Mouse (Mus musculus): ENCODE data around the gene Rps12-ps3. TPM values are rescaled to one million over a fixed set of nuclear protein-coding genes. Genes with fewer than 3 reads are reported as not detected.

Gene Rps12-ps3
- polyA plus RNA-seq, 1 experiment from 2014 or later: 22.6 TPM

- no peak overlapping the region for H3K9ac ChIP-seq (replicated peaks; ENCODE audit: low read length)
- no peaks in the 10 kb centered on the region for H3K27me3 ChIP-seq (ENCODE audit: insufficient read depth, low read length)
- no peak overlapping the region for H3K4me2 ChIP-seq (replicated peaks; ENCODE audit: low read depth, low read length)
- no peak overlapping the region for H3K27ac ChIP-seq (ENCODE audit: low read length)
- H3K4me3 ChIP-seq (ENCODE audit: low read length): no peak overlapping the region
- no peaks in the 10 kb centered on the region for H3K9me3 ChIP-seq (ENCODE audit: low read length)
- no peak for ATAC-seq (ENCODE audit: low FRiP score, low TSS enrichment)
- H3K36me3 ChIP-seq (ENCODE audit: insufficient read depth, low read length): no peaks in the 10 kb centered on the region
- H3K4me1 ChIP-seq (ENCODE audit: insufficient read depth, low read length): no peaks in the 10 kb centered on the region
Measured at GRCm38 (mm10) chr19:59330816-59331225, 8.7 kb downstream of the Rps12-ps3 start.

GRCm38 (mm10) chr19:59336655-59337054, 14.6 kb downstream of the Rps12-ps3 start:
- ATAC-seq (ENCODE audit: low FRiP score, low TSS enrichment): no peak
- 100% methylated on average over 1 of the region's 1 CpGs for WGBS
- no peak overlapping the region for H3K9ac ChIP-seq (replicated peaks; ENCODE audit: low read length)

GRCm38 (mm10) chr19:59337872-59338681, 16.0 kb downstream of the Rps12-ps3 start:
- 90% methylated on average over 3 of the region's 3 CpGs for WGBS
- Histone ChIP-seq H3K27ac (ENCODE audit: low read length) (no peak overlapping the region), H3K9me3 (ENCODE audit: low read length) (no peaks in the 10 kb centered on the region), H3K9ac (replicated peaks; ENCODE audit: low read length) (no peak overlapping the region), H3K4me2 (replicated peaks; ENCODE audit: low read depth, low read length) (no peak overlapping the region), H3K4me3 (ENCODE audit: low read length) (no peak overlapping the region), H3K27me3 (ENCODE audit: insufficient read depth, low read length) (no peaks in the 10 kb centered on the region), H3K4me1 (ENCODE audit: insufficient read depth, low read length) (peaks cover 13% of the 10 kb centered on the region), H3K36me3 (ENCODE audit: insufficient read depth, low read length) (no peaks in the 10 kb centered on the region)
- ATAC-seq (ENCODE audit: low FRiP score, low TSS enrichment): no peak

More at GRCm38 (mm10) chr19:59336655-59337054, 14.6 kb downstream of the Rps12-ps3 start:
- Histone ChIP-seq H3K27me3 (ENCODE audit: insufficient read depth, low read length) (no peaks in the 10 kb centered on the region), H3K9me3 (ENCODE audit: low read length) (no peaks in the 10 kb centered on the region), H3K27ac (ENCODE audit: low read length) (no peak overlapping the region), H3K4me3 (ENCODE audit: low read length) (no peak overlapping the region), H3K4me1 (ENCODE audit: insufficient read depth, low read length) (peaks cover 7% of the 10 kb centered on the region), H3K4me2 (replicated peaks; ENCODE audit: low read depth, low read length) (no peak overlapping the region), H3K36me3 (ENCODE audit: insufficient read depth, low read length) (no peaks in the 10 kb centered on the region)

DNA sequence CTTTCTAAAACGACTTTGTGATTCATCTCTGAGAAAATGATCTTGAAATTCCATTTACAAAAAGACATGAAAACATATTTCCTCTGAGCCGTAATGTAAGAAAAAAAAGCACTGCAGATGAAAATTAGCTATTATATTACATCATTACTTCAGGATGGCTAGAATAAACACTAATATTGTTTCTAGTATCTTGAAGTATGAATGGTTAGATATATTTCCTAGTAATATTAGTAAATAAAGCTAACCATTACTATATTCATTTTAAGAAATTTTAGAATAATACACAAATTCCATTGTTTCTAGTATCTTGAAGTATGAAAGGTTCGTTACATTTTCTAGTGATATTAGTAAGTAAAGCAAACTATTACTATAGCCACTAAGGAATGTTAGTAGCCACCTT, 17.8 kb downstream of the Rps12-ps3 start:
- Histone ChIP-seq H3K27ac (ENCODE audit: low read length) (no peak overlapping the region), H3K36me3 (ENCODE audit: insufficient read depth, low read length) (no peaks in the 10 kb centered on the region), H3K9me3 (ENCODE audit: low read length) (no peaks in the 10 kb centered on the region), H3K4me2 (replicated peaks; ENCODE audit: low read depth, low read length) (no peak overlapping the region), H3K4me1 (ENCODE audit: insufficient read depth, low read length) (peaks cover 23% of the 10 kb centered on the region), H3K9ac (replicated peaks; ENCODE audit: low read length) (no peak overlapping the region), H3K27me3 (ENCODE audit: insufficient read depth, low read length) (no peaks in the 10 kb centered on the region), H3K4me3 (ENCODE audit: low read length) (no peak overlapping the region)
- ATAC-seq (ENCODE audit: low FRiP score, low TSS enrichment): no peak
- WGBS: 85% methylated on average over 3 of the region's 3 CpGs

DNA sequence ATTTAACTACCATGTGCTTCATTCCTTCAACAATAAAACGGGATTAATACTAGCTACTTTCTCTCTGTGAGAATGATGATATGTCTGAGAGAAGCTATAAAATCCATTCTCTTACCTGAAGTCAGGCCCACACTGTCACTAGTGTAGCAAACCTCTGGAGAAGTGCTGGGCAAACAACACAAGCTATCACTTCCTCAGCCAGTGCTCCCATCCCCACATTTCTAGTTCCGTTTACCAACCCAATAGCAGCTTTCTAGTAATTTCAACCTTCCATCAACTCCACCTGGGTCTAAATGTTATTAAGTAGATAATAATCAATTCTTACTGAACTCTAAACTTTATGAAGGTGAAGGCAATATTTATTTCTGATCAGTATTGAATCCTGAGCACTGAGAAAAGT, 20.9 kb downstream of the Rps12-ps3 start:
- Histone ChIP-seq H3K27ac (ENCODE audit: low read length) (no peak overlapping the region), H3K27me3 (ENCODE audit: insufficient read depth, low read length) (no peaks in the 10 kb centered on the region), H3K9me3 (ENCODE audit: low read length) (no peaks in the 10 kb centered on the region), H3K4me3 (ENCODE audit: low read length) (peak overlapping the region; percentile 93), H3K9ac (replicated peaks; ENCODE audit: low read length) (no peak overlapping the region), H3K4me1 (ENCODE audit: insufficient read depth, low read length) (peaks cover 27% of the 10 kb centered on the region), H3K4me2 (replicated peaks; ENCODE audit: low read depth, low read length) (peak overlapping the region; percentile 88), H3K36me3 (ENCODE audit: insufficient read depth, low read length) (no peaks in the 10 kb centered on the region)
- WGBS: 28% methylated on average over 2 of the region's 2 CpGs
- ATAC-seq (ENCODE audit: low FRiP score, low TSS enrichment): no peak

- H3K4me3 ChIP-seq (ENCODE audit: low read length): peak overlapping the region; percentile 93
- ATAC-seq (ENCODE audit: low FRiP score, low TSS enrichment): 0 out of 2 replicates have a peak, but pooled peaks have one; percentile 2
- peak overlapping the region; percentile 93 for H3K9ac ChIP-seq (replicated peaks; ENCODE audit: low read length)
- peak overlapping the region; percentile 88 for H3K4me2 ChIP-seq (replicated peaks; ENCODE audit: low read depth, low read length)
- H3K36me3 ChIP-seq (ENCODE audit: insufficient read depth, low read length): no peaks in the 10 kb centered on the region
- 0 out of 2 replicates have a peak, but pooled peaks cover 2% of the 10 kb centered on the region for H3K27me3 ChIP-seq (ENCODE audit: insufficient read depth, low read length)
- under 1% methylated on average over 14 of the region's 14 CpGs for WGBS
- peaks cover 27% of the 10 kb centered on the region for H3K4me1 ChIP-seq (ENCODE audit: insufficient read depth, low read length)
- H3K9me3 ChIP-seq (ENCODE audit: low read length): no peaks in the 10 kb centered on the region
- no peak overlapping the region for H3K27ac ChIP-seq (ENCODE audit: low read length)
Measured at GRCm38 (mm10) chr19:59344304-59344711, 22.2 kb downstream of the Rps12-ps3 start.

DNA sequence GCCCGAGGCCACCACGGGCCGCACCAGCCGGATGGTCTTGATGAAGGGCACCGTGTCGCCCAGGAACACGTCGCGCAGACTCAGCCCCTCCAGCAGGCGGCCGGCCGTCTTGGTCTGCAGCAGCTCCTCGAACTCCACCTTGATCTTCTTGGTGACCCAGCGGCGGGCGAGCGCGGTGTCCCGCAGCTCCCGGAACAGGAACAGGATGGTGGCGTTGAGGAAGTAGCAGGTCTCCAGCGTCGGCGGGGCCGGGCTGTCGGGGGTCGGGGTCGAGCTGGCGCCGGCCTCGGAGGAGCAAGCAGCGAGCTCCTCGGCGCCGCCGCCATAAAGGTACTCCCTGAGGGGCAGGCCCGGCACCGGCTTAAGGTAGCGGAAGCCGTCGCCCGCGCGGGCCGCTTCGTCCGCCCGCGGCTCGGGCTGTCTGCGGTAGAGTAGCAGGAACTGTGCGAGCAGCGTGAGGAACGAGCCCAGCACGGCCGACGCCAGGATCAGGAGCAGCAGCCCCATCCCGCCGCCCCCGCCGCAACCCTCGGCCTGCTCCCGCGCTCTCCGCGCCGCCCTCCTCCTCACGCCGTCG, 23.1 kb downstream of the Rps12-ps3 start:
- Histone ChIP-seq H3K9me3 (ENCODE audit: low read length) (no peaks in the 10 kb centered on the region), H3K4me2 (replicated peaks; ENCODE audit: low read depth, low read length) (peak overlapping the region; percentile 88), H3K4me1 (ENCODE audit: insufficient read depth, low read length) (peaks cover 27% of the 10 kb centered on the region), H3K4me3 (ENCODE audit: low read length) (peak overlapping the region; percentile 93), H3K27ac (ENCODE audit: low read length) (peak overlapping the region; percentile 93), H3K9ac (replicated peaks; ENCODE audit: low read length) (peak overlapping the region; percentile 93), H3K36me3 (ENCODE audit: insufficient read depth, low read length) (no peaks in the 10 kb centered on the region), H3K27me3 (ENCODE audit: insufficient read depth, low read length) (0 out of 2 replicates have a peak, but pooled peaks cover 2% of the 10 kb centered on the region)
- WGBS: 0% methylated on average over 58 of the region's 70 CpGs
- peak; percentile 68 for ATAC-seq (ENCODE audit: low FRiP score, low TSS enrichment)

GRCm38 (mm10) chr19:59345658-59346283, 23.7 kb downstream of the Rps12-ps3 start, which contains the start of gene Pdzd8:
TSS of gene Pdzd8 (minus strand) at chr19:59345780.
- peak within 1 kb of the TSS; percentile 93 for H3K9ac ChIP-seq (replicated peaks; ENCODE audit: low read length)
- peak within 1 kb of the TSS; percentile 93 for H3K27ac ChIP-seq (ENCODE audit: low read length)
- H3K27me3 ChIP-seq (ENCODE audit: insufficient read depth, low read length): 0 out of 2 replicates have a peak, but pooled peaks cover 2% of the 10 kb centered on the region
- H3K36me3 ChIP-seq (ENCODE audit: insufficient read depth, low read length): no peaks in the 10 kb centered on the region
- no peaks in the 10 kb centered on the region for H3K9me3 ChIP-seq (ENCODE audit: low read length)
- peak within 1 kb of the TSS; percentile 88 for H3K4me2 ChIP-seq (replicated peaks; ENCODE audit: low read depth, low read length)
- peaks cover 27% of the 10 kb centered on the region for H3K4me1 ChIP-seq (ENCODE audit: insufficient read depth, low read length)
- ATAC-seq (ENCODE audit: low FRiP score, low TSS enrichment): peak; percentile 96
- WGBS: 0% methylated on average over 48 of the region's 91 CpGs
- H3K4me3 ChIP-seq (ENCODE audit: low read length): peak within 1 kb of the TSS; percentile 93

DNA sequence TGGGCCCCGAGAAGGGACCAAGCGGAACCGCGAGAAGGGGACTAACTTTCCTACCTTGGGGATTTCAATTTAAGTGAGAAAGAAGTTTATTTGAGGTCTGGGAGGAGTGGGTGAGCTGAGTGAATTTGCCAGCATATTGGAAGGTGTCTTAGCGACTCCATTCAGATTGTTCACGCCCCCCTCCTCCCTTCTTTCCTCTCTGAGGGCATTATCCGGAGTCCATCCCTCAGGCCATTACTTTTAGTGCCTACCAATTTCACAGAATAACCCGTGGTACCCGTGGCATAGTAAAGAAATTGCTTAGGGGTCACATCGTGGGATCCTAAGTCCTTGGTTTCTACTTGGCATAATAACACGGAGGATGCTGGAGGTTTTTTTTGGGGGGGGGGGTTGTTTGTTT, 24.2 kb downstream of the Rps12-ps3 start:
- H3K4me2 ChIP-seq (replicated peaks; ENCODE audit: low read depth, low read length): peak overlapping the region; percentile 84
- H3K27ac ChIP-seq (ENCODE audit: low read length): peak overlapping the region; percentile 93
- peak overlapping the region; percentile 93 for H3K4me3 ChIP-seq (ENCODE audit: low read length)
- peaks cover 23% of the 10 kb centered on the region for H3K4me1 ChIP-seq (ENCODE audit: insufficient read depth, low read length)
- 1% methylated on average over 11 of the region's 11 CpGs for WGBS
- no peak for ATAC-seq (ENCODE audit: low FRiP score, low TSS enrichment)
- H3K36me3 ChIP-seq (ENCODE audit: insufficient read depth, low read length): no peaks in the 10 kb centered on the region
- H3K9ac ChIP-seq (replicated peaks; ENCODE audit: low read length): peak overlapping the region; percentile 93
- H3K27me3 ChIP-seq (ENCODE audit: insufficient read depth, low read length): 0 out of 2 replicates have a peak, but pooled peaks cover 2% of the 10 kb centered on the region
- no peaks in the 10 kb centered on the region for H3K9me3 ChIP-seq (ENCODE audit: low read length)

All from kidney, embryonic 16.5 days (tissue).